Mouse (Mus musculus) spleen, adult 2 months (tissue): Measurements from ENCODE around the gene Slc16a7. TPM values are rescaled to one million over a fixed set of nuclear protein-coding genes. Genes with fewer than 3 reads are reported as not detected.

Experiments
- DNase-seq, 2 experiments: peaks; one replicate each; pipeline versions ENCODE4 v3.0.0 to v3.0.0-alpha.2; 2012 to 2021; ENCODE audit warnings: low spot score in 2 of 2, low read depth in 1 of 2
- H3K27ac ChIP-seq: fragments of 200-500 bp; 2 replicates; pipeline ENCODE4 v1.5.1; 2012; ENCODE audit warnings: low read length, inconsistent platforms; ENCODE audit not compliant: insufficient read depth
- H3K27me3 ChIP-seq: fragments of 200-500 bp; 2 replicates; pipeline ENCODE4 v1.6.1; 2012; ENCODE audit warnings: mild to moderate bottlenecking, moderate library complexity, low read length, inconsistent platforms; ENCODE audit not compliant: control insufficient read depth, insufficient read depth
- H3K36me3 ChIP-seq: fragments of 200-500 bp; 2 replicates; pipeline ENCODE4 v1.6.1; 2012; ENCODE audit warnings: mild to moderate bottlenecking, low read length, inconsistent platforms; ENCODE audit not compliant: control insufficient read depth, insufficient read depth
- H3K4me1 ChIP-seq: fragments of 200-500 bp; 2 replicates; pipeline ENCODE4 v1.6.1; 2011; ENCODE audit warnings: inconsistent platforms; ENCODE audit not compliant: control insufficient read depth, insufficient read depth, insufficient read length
- H3K4me3 ChIP-seq: fragments of 200-500 bp; 2 replicates; pipeline ENCODE4 v1.5.1; 2011; ENCODE audit warnings: mild to moderate bottlenecking, inconsistent platforms; ENCODE audit not compliant: insufficient read depth, insufficient read length; ENCODE audit errors: extremely low read depth
- CTCF ChIP-seq: fragments of 200-500 bp; IDR thresholded peaks from 2 replicates; pipeline ENCODE4 v1.5.1; 2011; ENCODE audit warnings: mild to moderate bottlenecking, inconsistent platforms; ENCODE audit not compliant: insufficient read depth, insufficient read length, insufficient replicate concordance; ENCODE audit errors: extremely low read depth
- POLR2A ChIP-seq: fragments of 200-500 bp; IDR thresholded peaks from 2 replicates; pipeline ENCODE4 v1.6.1; 2011; ENCODE audit warnings: low read depth, low read length, inconsistent platforms
- WGBS: fragments of 180-500 bp; shearing (Covaris S2); methylation state at CpG from one replicate; pipeline ENCODE4 v1.1.7; 2018; 5-methylcytosine and 5-hydroxymethylcytosine counted together
- polyA plus RNA-seq: library from polyadenylated mRNA; depleted of rRNA; stranded (reverse); fragments of >200 nt; gene quantifications from 2 replicates; pipeline ENCODE4 v1.2.3, GENCODE M21; 2012

Gene Slc16a7
- polyA plus RNA-seq, 1 experiment, result 3.8 TPM

- Histone ChIP-seq H3K4me1 (no peaks in the 10 kb centered on the region), H3K27ac (no peak overlapping the region), H3K4me3 (no peak overlapping the region), H3K27me3 (no peaks in the 10 kb centered on the region), H3K36me3 (no peaks in the 10 kb centered on the region)
- no peak for DNase-seq
- WGBS, result 42% methylated on average over 9 of the region's 9 CpGs
- TF ChIP-seq POLR2A (no peak), CTCF (no peak)
Measured at GRCm38 (mm10) chr10:125290320-125290719, 98.9 kb downstream of the Slc16a7 start.

- 94% methylated on average over 6 of the region's 6 CpGs for WGBS
- DNase-seq, result no peak
- Histone ChIP-seq H3K36me3 (no peaks in the 10 kb centered on the region), H3K4me3 (no peak overlapping the region), H3K27me3 (no peaks in the 10 kb centered on the region), H3K4me1 (no peaks in the 10 kb centered on the region), H3K27ac (no peak overlapping the region)
- TF ChIP-seq CTCF, result no peak
- no peak for TF ChIP-seq POLR2A
Measured at GRCm38 (mm10) chr10:125288560-125288959, 100.7 kb downstream of the Slc16a7 start.

- H3K4me1 ChIP-seq, result no peaks in the 10 kb centered on the region
- DNase-seq, result no peak
- no peaks in the 10 kb centered on the region for H3K27me3 ChIP-seq
- H3K36me3 ChIP-seq, result no peaks in the 10 kb centered on the region
- no peak overlapping the region for H3K4me3 ChIP-seq
- no peak overlapping the region for H3K27ac ChIP-seq
- TF ChIP-seq CTCF (no peak), POLR2A (no peak)
- WGBS, result 83% methylated on average over 5 of the region's 5 CpGs
Measured at GRCm38 (mm10) chr10:125285386-125285785, 103.9 kb downstream of the Slc16a7 start.

GRCm38 (mm10) chr10:125275149-125275848 is 114.0 kb downstream of the Slc16a7 start:
- Histone ChIP-seq H3K27me3 (no peaks in the 10 kb centered on the region), H3K36me3 (no peaks in the 10 kb centered on the region), H3K4me1 (no peaks in the 10 kb centered on the region), H3K27ac (no peak overlapping the region), H3K4me3 (no peak overlapping the region)
- TF ChIP-seq POLR2A, result no peak
- TF ChIP-seq CTCF, result no peak
- WGBS, result 91% methylated on average over 12 of the region's 12 CpGs
- no peak for DNase-seq

DNA sequence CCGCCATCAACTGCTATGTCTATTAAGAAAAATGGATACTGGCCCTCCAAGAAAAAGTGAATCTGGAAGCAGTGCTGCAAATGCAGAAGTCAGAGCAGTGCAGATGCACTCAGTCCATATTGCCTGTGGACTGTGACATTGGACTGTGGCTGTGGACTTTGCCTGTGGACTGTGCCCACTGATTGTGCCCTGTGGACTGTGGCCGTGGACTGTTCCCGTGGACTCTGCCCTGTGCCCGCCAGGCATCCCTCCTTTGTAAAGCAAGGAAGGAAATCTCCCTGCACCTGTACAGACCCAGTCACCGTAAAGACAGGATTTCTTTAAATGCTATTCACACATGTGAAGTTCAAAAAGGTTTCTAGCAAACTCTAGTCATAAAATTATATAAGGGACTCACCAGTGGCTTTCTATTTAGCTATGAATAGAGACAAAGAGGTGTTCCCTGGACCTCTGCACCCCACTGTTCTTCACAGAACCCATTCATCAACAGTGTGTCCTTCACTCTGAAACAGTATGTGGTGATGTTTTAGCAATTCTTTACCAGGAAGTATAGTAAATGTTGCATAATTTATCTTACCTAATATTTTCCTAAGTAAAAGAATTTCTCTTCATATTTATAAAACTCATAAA is 114.6 kb downstream of the Slc16a7 start:
- Histone ChIP-seq H3K36me3 (no peaks in the 10 kb centered on the region), H3K27me3 (no peaks in the 10 kb centered on the region), H3K4me3 (no peak overlapping the region), H3K4me1 (no peaks in the 10 kb centered on the region), H3K27ac (no peak overlapping the region)
- 94% methylated on average over 5 of the region's 5 CpGs for WGBS
- no peak for DNase-seq
- TF ChIP-seq CTCF (no peak), POLR2A (no peak)

DNA sequence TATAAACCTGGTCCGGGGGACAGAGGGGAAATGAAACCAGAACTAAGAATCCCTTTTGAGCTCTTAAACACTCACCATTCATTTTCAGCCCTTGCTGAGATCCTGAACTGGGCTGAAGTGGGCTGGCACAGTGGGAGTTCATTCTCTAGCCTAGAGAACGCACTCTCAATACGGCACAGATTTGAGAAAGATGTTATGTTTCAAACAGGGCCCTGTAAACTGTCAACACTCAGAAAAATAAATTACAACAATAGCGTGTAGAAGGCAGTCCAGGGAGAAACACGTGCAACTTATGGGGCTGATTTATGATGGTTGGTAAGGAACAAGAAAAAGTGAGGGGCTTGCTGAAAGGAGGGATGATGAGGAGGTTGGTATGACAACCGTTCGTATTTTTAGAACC is 115.5 kb downstream of the Slc16a7 start:
- Histone ChIP-seq H3K27me3 (no peaks in the 10 kb centered on the region), H3K36me3 (no peaks in the 10 kb centered on the region), H3K27ac (no peak overlapping the region), H3K4me1 (no peaks in the 10 kb centered on the region), H3K4me3 (no peak overlapping the region)
- DNase-seq, result no peak
- 51% methylated on average over 7 of the region's 7 CpGs for WGBS
- TF ChIP-seq POLR2A (no peak), CTCF (no peak)

DNA sequence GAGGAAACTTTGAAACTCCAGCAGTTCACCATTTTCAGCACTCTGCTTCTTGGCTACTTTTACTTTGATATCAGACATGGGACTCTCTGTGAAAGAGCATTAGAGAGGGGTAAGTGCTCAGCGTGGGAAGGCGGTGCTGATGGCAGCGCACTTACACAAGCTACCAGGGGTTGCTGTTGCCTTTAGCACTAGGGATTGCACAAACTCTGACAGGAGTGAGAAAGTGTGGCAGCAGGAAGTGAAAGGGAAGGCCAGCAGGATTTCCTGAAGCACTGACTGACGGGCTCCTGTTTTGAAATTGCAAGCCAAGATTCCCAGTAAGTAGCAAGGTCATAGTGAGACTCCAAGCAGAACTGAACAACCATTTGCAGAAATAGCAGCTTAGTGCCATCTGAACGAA is 117.8 kb downstream of the Slc16a7 start:
- no peak for DNase-seq
- H3K27me3 ChIP-seq, result no peaks in the 10 kb centered on the region
- H3K4me1 ChIP-seq, result no peaks in the 10 kb centered on the region
- TF ChIP-seq POLR2A, result no peak
- no peak for TF ChIP-seq CTCF
- H3K36me3 ChIP-seq, result no peaks in the 10 kb centered on the region
- no peak overlapping the region for H3K27ac ChIP-seq
- 65% methylated on average over 5 of the region's 5 CpGs for WGBS
- no peak overlapping the region for H3K4me3 ChIP-seq
